Mouse (Mus musculus) neural tube, embryonic 13.5 days (tissue): ENCODE measurements around the gene Slirp. TPM values are rescaled to one million over a fixed set of nuclear protein-coding genes. Genes with fewer than 3 reads are reported as not detected.
A peak's percentile ranks its signal among the peaks of the same experiment; 100 is the strongest.

Source experiments
- microRNA-seq: library from miRNA; unstranded; fragments of <30 nt; microRNA quantifications from one replicate; pipeline ENCODE4, GENCODE M21; 2016
- polyA plus RNA-seq: library from polyadenylated mRNA; unstranded; fragments of >200 nt; fragmentation: Nextera tagmentation; extraction: Ambion mirVana; gene quantifications from 2 replicates; pipeline ENCODE4 v1.2.1, GENCODE M21; 2015

The Slirp gene
- polyA plus RNA-seq, 1 experiment from 2014 or later: 311 TPM

Small RNAs within 50 kb of the gene (microRNA-seq; reads per million reads assigned to microRNA genes)
- gene Mir3068: 23.6 reads per million, percentile 36 among the genes with 10 or more reads in this experiment

Other genes with a start within 250 kb of the Slirp start
- 1.7 and 2.1 TPM in 2 replicates for gene Samd15, start 244.2 kb upstream of the Slirp start, polyA plus RNA-seq
- gene Tmed8, start 243.4 kb upstream of the Slirp start, polyA plus RNA-seq: 3.8 and 3.9 TPM in 2 replicates
- gene Noxred1, start 205.2 kb upstream of the Slirp start, polyA plus RNA-seq: 1.6 and 1.7 TPM in 2 replicates
- 56.9 and 58.2 TPM in 2 replicates for gene Vipas39, start 177.6 kb upstream of the Slirp start, polyA plus RNA-seq
- gene Ahsa1, start 177.4 kb upstream of the Slirp start, polyA plus RNA-seq: 196 and 211 TPM in 2 replicates
- 0.60 and 0.61 TPM in 2 replicates for gene Ism2, start 144.2 kb upstream of the Slirp start, polyA plus RNA-seq
- 63.9 and 65.1 TPM in 2 replicates for gene Sptlc2, start 55.5 kb upstream of the Slirp start, polyA plus RNA-seq
- gene Alkbh1, start 121 bp downstream of the Slirp start, polyA plus RNA-seq: 41.7 and 43.9 TPM in 2 replicates
- gene Snw1, start 28.4 kb downstream of the Slirp start, polyA plus RNA-seq: 122 and 124 TPM in 2 replicates
- not detected in 2 replicates for gene Gm5788, start 50.8 kb downstream of the Slirp start, polyA plus RNA-seq
- gene Gm8300, start 70.4 kb downstream of the Slirp start, polyA plus RNA-seq: not detected in 2 replicates
- not detected in 2 replicates for gene Oog1, start 158.8 kb downstream of the Slirp start, polyA plus RNA-seq
- not detected in 2 replicates for gene Gm4027, start 175.0 kb downstream of the Slirp start, polyA plus RNA-seq
- not detected in 2 replicates for gene Gm16381, start 200.7 kb downstream of the Slirp start, polyA plus RNA-seq